In genomic region chr2:117311349-117311748, GRCm38 (mm10) we compare ENCODE assay signal across 15 mouse cellular contexts. TPM values are rescaled to one million over a fixed set of nuclear protein-coding genes. Genes with fewer than 3 reads are reported as not detected.
"Had no signal": no experiment of that assay in that cellular context is flagged by ENCODE, and none has a peak within 500 bp of the region (broad histone marks: within the 10 kb centered on the region; RNA-seq: fewer than 3 reads in every experiment).

No protein-coding gene starts in this region.

- H3K4me3 ChIP-seq: liver, embryonic 13.5 days had no signal

- DNase-seq: kidney, adult 2 months; kidney, postnatal 36 days; liver, embryonic 13.5 days; lung, adult 2 months; lung, postnatal 14 days; lung, postnatal 4 days; midbrain, embryonic 14.5 days; right cerebral cortex, postnatal 4 days; thymus, adult 2 months; thymus, postnatal 14 days; thymus, postnatal 4 days had no signal

- H3K27ac ChIP-seq: kidney, postnatal 0 days; liver, embryonic 13.5 days; stomach, postnatal 0 days had no signal

- H3K4me1 ChIP-seq: liver, embryonic 13.5 days had no signal

- H3K36me3 ChIP-seq: liver, embryonic 13.5 days had no signal

- H3K9me3 ChIP-seq: liver, embryonic 13.5 days had no signal

- H3K4me2 ChIP-seq: liver, embryonic 13.5 days; midbrain, embryonic 11.5 days had no signal

- H3K27me3 ChIP-seq: liver, embryonic 13.5 days had no signal

- H3K9ac ChIP-seq: liver, embryonic 13.5 days had no signal

RNA-seq across cellular contexts. Expression of gene Rasgrp1, which starts 31.5 kb away (rescaled TPM):
- total RNA-seq: megakaryocyte progenitor cell, adult 5-6 weeks had no signal
